Mouse (Mus musculus) olfactory bulb, adult 2 months (tissue): ENCODE measurements around the gene 4930556J24Rik. TPM values are rescaled to one million over a fixed set of nuclear protein-coding genes. Genes with fewer than 3 reads are reported as not detected.
"Not testable (repeated sequence)": the region's sequence is repeated elsewhere in the genome, so short reads cannot be mapped to it uniquely, and the experiment has no call there.

Experiments
- H3K27ac ChIP-seq: fragments of 200-500 bp; 2 replicates; pipeline ENCODE4 v1.5.1; 2012; ENCODE audit warnings: low read depth, low read length; ENCODE audit not compliant: insufficient read depth
- H3K4me1 ChIP-seq: fragments of 200-500 bp; 2 replicates; pipeline ENCODE4 v1.6.1; 2012; ENCODE audit warnings: low read length; ENCODE audit not compliant: control insufficient read depth, insufficient read depth
- H3K4me3 ChIP-seq: fragments of 200-500 bp; 2 replicates; pipeline ENCODE4 v1.5.1; 2012; ENCODE audit warnings: mild to moderate bottlenecking, low read depth, low read length, moderate library complexity; ENCODE audit not compliant: insufficient read depth
- CTCF ChIP-seq: fragments of 200-500 bp; IDR thresholded peaks from 2 replicates; pipeline ENCODE4 v1.5.1; 2012; ENCODE audit warnings: low read depth, mild to moderate bottlenecking, low read length, moderate library complexity; ENCODE audit not compliant: insufficient read depth
- POLR2A ChIP-seq: fragments of 200-500 bp; IDR thresholded peaks from 2 replicates; pipeline ENCODE4 v1.6.1; 2012; ENCODE audit warnings: mild to moderate bottlenecking, low read depth, low read length, moderate library complexity; ENCODE audit not compliant: insufficient read depth
- WGBS: fragments of 180-500 bp; shearing (Covaris S2); methylation state at CpG from one replicate; pipeline ENCODE4 v1.1.7; 2018; 5-methylcytosine and 5-hydroxymethylcytosine counted together
- polyA plus RNA-seq: library from polyadenylated mRNA; stranded (reverse); fragments of >200 nt; gene quantifications from 2 replicates; pipeline ENCODE4 v1.2.4, GENCODE M21; 2012; ENCODE audit warnings: low replicate concordance; ENCODE audit not compliant: missing spikeins, insufficient read depth, insufficient read length

Gene 4930556J24Rik
- polyA plus RNA-seq, 1 experiment: not detected

DNA sequence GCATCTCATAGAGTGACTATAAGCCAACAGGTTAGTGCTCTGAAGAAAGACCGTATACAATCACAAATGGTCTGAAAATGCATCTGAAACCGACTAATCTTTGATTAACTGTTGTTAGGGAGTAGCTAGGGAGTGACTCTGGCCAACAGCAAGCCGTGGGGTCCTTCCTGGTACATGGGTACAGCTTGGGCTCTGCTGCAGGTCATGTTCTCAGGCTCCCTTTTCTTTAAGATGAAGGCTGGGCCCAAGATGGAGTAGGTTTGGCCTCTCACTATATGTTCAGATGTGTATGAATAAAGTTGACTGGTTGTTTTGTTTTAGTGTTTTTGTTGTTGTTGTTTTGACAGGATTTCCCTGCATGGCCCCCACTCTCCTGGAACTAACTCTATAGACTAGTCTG, 14.8 kb downstream of the 4930556J24Rik start:
- WGBS: 77% methylated on average over 3 of the region's 3 CpGs
- Histone ChIP-seq H3K27ac (no peak overlapping the region), H3K4me1 (peaks cover 3% of the 10 kb centered on the region; the same call in 1 of the 2 replicates), H3K4me3 (no peak overlapping the region)
- TF ChIP-seq CTCF: no peak
- TF ChIP-seq POLR2A: no peak

- Histone ChIP-seq H3K4me1 (no peaks in the 10 kb centered on the region; the same call in 1 of the 2 replicates), H3K4me3 (no peak overlapping the region), H3K27ac (no peak overlapping the region)
- TF ChIP-seq POLR2A (no peak), CTCF (no peak)
- 44% methylated on average over 2 of the region's 2 CpGs for WGBS
Observed at GRCm38 (mm10) chr11:3960901-3961300, 15.7 kb downstream of the 4930556J24Rik start.

GRCm38 (mm10) chr11:3955371-3955770, 21.2 kb downstream of the 4930556J24Rik start:
- not testable (repeated sequence) for H3K4me1 ChIP-seq, H3K27ac ChIP-seq, H3K4me3 ChIP-seq
- 77% methylated on average over 4 of the region's 4 CpGs for WGBS

GRCm38 (mm10) chr11:3954876-3955275, 21.7 kb downstream of the 4930556J24Rik start:
- H3K27ac ChIP-seq, H3K4me1 ChIP-seq, H3K4me3 ChIP-seq: not testable (repeated sequence)
- WGBS: 74% methylated on average over 5 of the region's 5 CpGs

DNA sequence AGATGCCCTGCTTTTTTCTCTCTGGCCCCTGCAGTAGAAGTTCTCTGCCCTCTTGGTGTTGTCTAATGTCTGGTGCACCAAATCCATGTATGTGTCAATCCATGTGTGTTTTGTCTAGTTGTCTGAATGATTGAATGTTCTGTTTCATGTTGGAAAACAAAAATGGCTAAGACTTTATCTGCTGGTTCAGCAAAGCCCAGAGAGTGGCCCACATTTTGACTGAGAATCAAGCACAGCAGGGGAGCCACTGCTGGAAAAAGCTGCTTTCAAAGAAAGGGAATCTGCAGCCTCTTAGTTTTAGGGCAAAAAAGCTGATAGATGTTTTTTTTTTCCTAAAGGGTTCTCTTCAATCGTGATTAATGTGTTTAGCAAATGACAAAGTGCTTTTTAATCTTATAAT, 30.2 kb downstream of the 4930556J24Rik start:
- Histone ChIP-seq H3K4me3 (no peak overlapping the region), H3K4me1 (no peaks in the 10 kb centered on the region), H3K27ac (no peak overlapping the region)
- 32% methylated on average over 1 of the region's 1 CpGs for WGBS
- TF ChIP-seq POLR2A (no peak), CTCF (no peak)

GRCm38 (mm10) chr11:3941371-3941770, 35.2 kb downstream of the 4930556J24Rik start:
- TF ChIP-seq POLR2A (no peak), CTCF (no peak)
- WGBS: 82% methylated on average over 7 of the region's 7 CpGs
- Histone ChIP-seq H3K4me1 (no peaks in the 10 kb centered on the region), H3K4me3 (no peak overlapping the region), H3K27ac (no peak overlapping the region)

- Histone ChIP-seq H3K4me3 (no peak overlapping the region), H3K4me1 (no peaks in the 10 kb centered on the region), H3K27ac (no peak overlapping the region)
- 85% methylated on average over 13 of the region's 13 CpGs for WGBS
- TF ChIP-seq CTCF: no peak
- TF ChIP-seq POLR2A: no peak
Observed at GRCm38 (mm10) chr11:3937321-3937874, 39.2 kb downstream of the 4930556J24Rik start.

DNA sequence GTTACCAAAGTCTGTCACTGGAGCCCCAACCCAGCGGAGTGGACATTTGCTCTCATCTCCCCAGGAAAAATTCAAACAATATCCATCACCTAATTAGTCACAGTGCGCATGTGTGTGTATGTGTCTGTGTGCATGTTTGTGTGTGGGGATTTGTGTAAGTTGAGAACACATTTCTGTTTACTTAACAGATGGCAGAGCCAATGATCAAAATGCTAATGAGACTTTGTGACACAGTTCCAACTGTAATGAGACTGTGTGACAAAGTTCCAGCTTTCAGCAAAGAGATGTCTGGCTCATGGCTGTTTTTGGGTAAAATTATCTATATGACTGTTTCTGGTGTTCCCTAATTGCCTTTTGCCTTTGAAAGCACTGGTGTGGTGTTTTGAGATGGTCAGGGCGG, 40.3 kb downstream of the 4930556J24Rik start:
- Histone ChIP-seq H3K4me1 (peaks cover 7% of the 10 kb centered on the region; the same call in 1 of the 2 replicates), H3K4me3 (no peak overlapping the region), H3K27ac (no peak overlapping the region)
- WGBS: 84% methylated on average over 3 of the region's 3 CpGs
- TF ChIP-seq CTCF (no peak), POLR2A (no peak)

DNA sequence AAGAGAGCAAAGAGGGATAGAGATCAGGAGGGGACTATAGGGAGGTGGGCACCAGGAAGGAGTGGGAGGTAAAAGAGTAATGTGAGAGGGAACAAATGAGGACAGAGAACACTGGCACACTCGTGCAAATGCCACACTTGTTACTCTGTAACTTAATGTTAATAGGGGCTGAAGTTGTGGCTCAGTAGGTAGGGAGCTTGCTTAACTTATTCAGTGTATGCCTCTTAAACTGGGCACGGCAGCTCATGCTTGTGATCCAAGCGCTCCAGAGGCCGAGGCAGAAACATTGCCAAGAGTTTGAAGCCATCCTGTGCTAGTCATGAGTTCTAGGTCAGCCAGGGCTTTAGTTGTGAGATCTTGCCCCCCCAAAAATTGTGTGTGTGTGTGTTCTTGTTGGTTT, 41.4 kb downstream of the 4930556J24Rik start:
- WGBS: 78% methylated on average over 4 of the region's 4 CpGs
- no peak for TF ChIP-seq CTCF
- TF ChIP-seq POLR2A: no peak
- peaks cover 9% of the 10 kb centered on the region; the same call in 1 of the 2 replicates for H3K4me1 ChIP-seq
- no peak overlapping the region for H3K27ac ChIP-seq
- no peak overlapping the region for H3K4me3 ChIP-seq

GRCm38 (mm10) chr11:3933756-3934285, 42.8 kb downstream of the 4930556J24Rik start:
- peaks cover 9% of the 10 kb centered on the region; the same call in 1 of the 2 replicates for H3K4me1 ChIP-seq
- WGBS: 89% methylated on average over 9 of the region's 9 CpGs

More at GRCm38 (mm10) chr11:3933756-3934285, 42.8 kb downstream of the 4930556J24Rik start:
- TF ChIP-seq CTCF (no peak), POLR2A (no peak)
- Histone ChIP-seq H3K4me3 (no peak overlapping the region), H3K27ac (no peak overlapping the region)
